Mouse (Mus musculus): ENCODE measurements around the gene Tdrd3. TPM values are rescaled to one million over a fixed set of nuclear protein-coding genes. Genes with fewer than 3 reads are reported as not detected.

Tdrd3 gene
- polyA plus RNA-seq, 1 experiment: 24.0 TPM

- H3K4me3 ChIP-seq (ENCODE audit: insufficient read depth, low read length): no peak overlapping the region
- no peaks in the 10 kb centered on the region for H3K4me1 ChIP-seq (ENCODE audit: control insufficient read depth, insufficient read depth, low read length)
Measured at GRCm38 (mm10) chr14:87537127-87537819, 120.8 kb downstream of the Tdrd3 start.

GRCm38 (mm10) chr14:87549986-87550385 lies 133.5 kb downstream of the Tdrd3 start:
- H3K27ac ChIP-seq (ENCODE audit: insufficient read depth, low read length): no peak overlapping the region
- H3K4me1 ChIP-seq (ENCODE audit: control insufficient read depth, insufficient read depth, low read length): no peaks in the 10 kb centered on the region
- TF ChIP-seq POLR2A (IDR thresholded peaks at IDR 0.05; ENCODE audit: extremely low read depth, insufficient read depth, low read length) (no peak), CTCF (IDR thresholded peaks at IDR 0.05; ENCODE audit: extremely low read depth, insufficient read depth, low read length) (no peak)
- no peak overlapping the region for H3K4me3 ChIP-seq (ENCODE audit: insufficient read depth, low read length)

More at GRCm38 (mm10) chr14:87537127-87537819, 120.8 kb downstream of the Tdrd3 start:
- H3K27ac ChIP-seq (ENCODE audit: insufficient read depth, low read length): no peak overlapping the region
- TF ChIP-seq CTCF (IDR thresholded peaks at IDR 0.05; ENCODE audit: extremely low read depth, insufficient read depth, low read length) (no peak), POLR2A (IDR thresholded peaks at IDR 0.05; ENCODE audit: extremely low read depth, insufficient read depth, low read length) (no peak)

- Histone ChIP-seq H3K4me1 (ENCODE audit: control insufficient read depth, insufficient read depth, low read length) (no peaks in the 10 kb centered on the region), H3K27ac (ENCODE audit: insufficient read depth, low read length) (no peak overlapping the region), H3K4me3 (ENCODE audit: insufficient read depth, low read length) (no peak overlapping the region)
- TF ChIP-seq POLR2A (IDR thresholded peaks at IDR 0.05; ENCODE audit: extremely low read depth, insufficient read depth, low read length): no peak
Measured at GRCm38 (mm10) chr14:87552211-87552610, 135.8 kb downstream of the Tdrd3 start.

GRCm38 (mm10) chr14:87563841-87564240 lies 147.4 kb downstream of the Tdrd3 start:
- no peak overlapping the region for H3K4me3 ChIP-seq (ENCODE audit: insufficient read depth, low read length)
- no peak overlapping the region for H3K27ac ChIP-seq (ENCODE audit: insufficient read depth, low read length)
- no peaks in the 10 kb centered on the region for H3K4me1 ChIP-seq (ENCODE audit: control insufficient read depth, insufficient read depth, low read length)
- no peak for TF ChIP-seq POLR2A (IDR thresholded peaks at IDR 0.05; ENCODE audit: extremely low read depth, insufficient read depth, low read length)
- TF ChIP-seq CTCF (IDR thresholded peaks at IDR 0.05; ENCODE audit: extremely low read depth, insufficient read depth, low read length): no peak

- H3K4me3 ChIP-seq (ENCODE audit: insufficient read depth, low read length): no peak overlapping the region
- TF ChIP-seq POLR2A (IDR thresholded peaks at IDR 0.05; ENCODE audit: extremely low read depth, insufficient read depth, low read length) (no peak), CTCF (IDR thresholded peaks at IDR 0.05; ENCODE audit: extremely low read depth, insufficient read depth, low read length) (peak; percentile 34; the same call in 1 of the 2 replicates)
Measured at GRCm38 (mm10) chr14:87566211-87566610, 149.8 kb downstream of the Tdrd3 start.

GRCm38 (mm10) chr14:87567034-87567461 lies 150.6 kb downstream of the Tdrd3 start:
- Histone ChIP-seq H3K27ac (ENCODE audit: insufficient read depth, low read length) (no peak overlapping the region), H3K4me1 (ENCODE audit: control insufficient read depth, insufficient read depth, low read length) (no peaks in the 10 kb centered on the region), H3K4me3 (ENCODE audit: insufficient read depth, low read length) (no peak overlapping the region)
- TF ChIP-seq CTCF (IDR thresholded peaks at IDR 0.05; ENCODE audit: extremely low read depth, insufficient read depth, low read length) (peak; percentile 62), POLR2A (IDR thresholded peaks at IDR 0.05; ENCODE audit: extremely low read depth, insufficient read depth, low read length) (no peak)

More at GRCm38 (mm10) chr14:87566211-87566610, 149.8 kb downstream of the Tdrd3 start:
- no peaks in the 10 kb centered on the region for H3K4me1 ChIP-seq (ENCODE audit: control insufficient read depth, insufficient read depth, low read length)
- no peak overlapping the region for H3K27ac ChIP-seq (ENCODE audit: insufficient read depth, low read length)

- Histone ChIP-seq H3K27ac (ENCODE audit: insufficient read depth, low read length) (no peak overlapping the region), H3K4me3 (ENCODE audit: insufficient read depth, low read length) (peak overlapping the region; percentile 2; the same call in 1 of the 2 replicates), H3K4me1 (ENCODE audit: control insufficient read depth, insufficient read depth, low read length) (no peaks in the 10 kb centered on the region)
- TF ChIP-seq POLR2A (IDR thresholded peaks at IDR 0.05; ENCODE audit: extremely low read depth, insufficient read depth, low read length) (no peak), CTCF (IDR thresholded peaks at IDR 0.05; ENCODE audit: extremely low read depth, insufficient read depth, low read length) (no peak)
Measured at GRCm38 (mm10) chr14:87567626-87568446, 151.4 kb downstream of the Tdrd3 start.

GRCm38 (mm10) chr14:87568447-87568908 lies 152.0 kb downstream of the Tdrd3 start:
- no peaks in the 10 kb centered on the region for H3K4me1 ChIP-seq (ENCODE audit: control insufficient read depth, insufficient read depth, low read length)
- no peak overlapping the region for H3K27ac ChIP-seq (ENCODE audit: insufficient read depth, low read length)

GRCm38 (mm10) chr14:87569471-87569870 lies 153.0 kb downstream of the Tdrd3 start:
- no peak overlapping the region for H3K27ac ChIP-seq (ENCODE audit: insufficient read depth, low read length)
- no peak for TF ChIP-seq CTCF (IDR thresholded peaks at IDR 0.05; ENCODE audit: extremely low read depth, insufficient read depth, low read length)
- no peak for TF ChIP-seq POLR2A (IDR thresholded peaks at IDR 0.05; ENCODE audit: extremely low read depth, insufficient read depth, low read length)
- no peak overlapping the region for H3K4me3 ChIP-seq (ENCODE audit: insufficient read depth, low read length)
- no peaks in the 10 kb centered on the region for H3K4me1 ChIP-seq (ENCODE audit: control insufficient read depth, insufficient read depth, low read length)

More at GRCm38 (mm10) chr14:87568447-87568908, 152.0 kb downstream of the Tdrd3 start:
- H3K4me3 ChIP-seq (ENCODE audit: insufficient read depth, low read length): peak overlapping the region; percentile 2; the same call in 1 of the 2 replicates
- no peak for TF ChIP-seq POLR2A (IDR thresholded peaks at IDR 0.05; ENCODE audit: extremely low read depth, insufficient read depth, low read length)
- TF ChIP-seq CTCF (IDR thresholded peaks at IDR 0.05; ENCODE audit: extremely low read depth, insufficient read depth, low read length): no peak

Measured in cortical plate, adult 2 months (tissue).